Mouse (Mus musculus) spleen, postnatal 14 days (tissue): Measurements from ENCODE around the gene St3gal6.

Source experiments
- DNase-seq, 2 experiments: peaks; one replicate each; pipeline ENCODE4 v3.0.0; 2021 to 2022; ENCODE audit warnings: low spot score in 2 of 2

The St3gal6 gene

GRCm38 (mm10) chr16:58430246-58430645 lies 93.8 kb downstream of the St3gal6 start:
- no peak for DNase-seq

GRCm38 (mm10) chr16:58421696-58422354 lies 102.2 kb downstream of the St3gal6 start:
- no peak for DNase-seq
